Mouse (Mus musculus) layer of hippocampus, adult 18-20 months (tissue): ENCODE measurements around the gene Olfr458. TPM values are rescaled to one million over a fixed set of nuclear protein-coding genes. Genes with fewer than 3 reads are reported as not detected.
A peak's percentile ranks its signal among the peaks of the same experiment; 100 is the strongest.
"Not testable (repeated sequence)": the region's sequence is repeated elsewhere in the genome, so short reads cannot be mapped to it uniquely, and the experiment has no call there.

ENCODE experiments used
- DNase-seq, 2 experiments: peaks; one replicate each; pipeline ENCODE4 v3.0.0; 2022; ENCODE audit warnings: low spot score in 2 of 2
- long read RNA-seq: library from polyadenylated mRNA; stranded (forward); transcript quantifications from one replicate; pipeline ENCODE4 v2.0.0, GENCODE M21; 2021
- total RNA-seq, 2 experiments: library from RNA; stranded (reverse); gene quantifications; 2 replicates each; pipeline ENCODE4 v1.2.3; 2021

Gene Olfr458
- total RNA-seq = not detected
- long read RNA-seq = 0 reads

DNA sequence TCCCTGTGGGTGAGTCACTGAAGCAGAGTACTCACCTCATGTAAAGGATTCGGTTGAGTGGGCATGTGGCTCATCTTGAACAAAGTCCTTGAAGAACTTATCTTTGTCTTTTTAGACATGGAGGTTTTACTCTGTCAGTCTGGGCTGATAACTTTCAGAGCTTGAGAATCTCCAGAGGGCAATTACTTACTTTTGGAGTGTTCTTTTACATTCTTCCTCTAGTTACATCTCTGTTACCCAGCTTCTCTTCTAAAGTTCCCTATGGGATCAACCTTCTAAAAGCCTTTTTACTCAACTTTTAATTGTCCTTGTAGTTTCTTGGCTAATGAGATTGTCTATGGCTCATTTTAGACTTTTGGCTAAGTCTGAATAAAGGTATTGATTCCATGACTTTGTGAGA lies at the start of gene Olfr458:
Gene Olfr458, minus strand, starts transcription at position 101 of the 400 bp plus-strand sequence.
- no peak for DNase-seq

DNA sequence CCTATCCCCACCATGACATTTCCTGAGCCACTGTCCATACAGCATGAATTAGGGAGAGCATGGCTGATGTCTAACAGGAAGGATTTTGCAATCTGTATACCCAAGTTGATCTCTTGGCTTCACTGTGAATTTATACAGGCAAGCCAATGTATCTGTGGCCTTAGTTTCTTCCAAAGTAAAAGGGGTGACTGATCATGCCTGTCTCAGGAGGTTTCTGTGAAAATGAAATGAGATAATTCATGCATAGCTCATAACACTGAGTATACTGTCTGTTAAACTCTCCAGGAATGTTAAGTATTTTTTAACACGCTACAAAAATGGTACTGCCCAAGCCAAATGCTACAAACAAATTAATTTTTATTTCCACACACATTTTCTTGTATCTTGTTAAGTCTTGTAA lies 48.5 kb upstream of the Olfr458 start:
- no peak for DNase-seq

- no peak for DNase-seq
Observed at GRCm38 (mm10) chr6:42509311-42509710, 44.3 kb upstream of the Olfr458 start.

DNA sequence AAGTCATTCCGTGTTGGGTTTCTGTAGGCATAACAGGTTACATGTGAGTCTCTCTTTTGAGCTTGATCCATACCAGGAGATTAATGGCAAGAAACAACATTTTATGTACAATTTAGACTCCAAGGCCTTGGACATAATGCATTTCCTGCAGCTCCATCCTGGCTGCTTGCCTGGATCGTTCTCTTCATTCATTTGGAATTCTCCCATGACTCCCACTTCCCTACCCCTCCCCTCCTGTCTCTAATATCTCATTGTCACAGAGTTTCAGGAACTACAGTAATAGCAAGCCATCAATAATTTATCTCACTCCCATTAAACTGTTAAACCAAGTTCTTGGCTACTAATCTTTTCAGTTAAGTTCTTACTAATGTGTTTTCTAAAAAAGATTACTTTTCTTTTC lies 38.5 kb upstream of the Olfr458 start:
- peak; percentile 1 to 33 for DNase-seq

DNA sequence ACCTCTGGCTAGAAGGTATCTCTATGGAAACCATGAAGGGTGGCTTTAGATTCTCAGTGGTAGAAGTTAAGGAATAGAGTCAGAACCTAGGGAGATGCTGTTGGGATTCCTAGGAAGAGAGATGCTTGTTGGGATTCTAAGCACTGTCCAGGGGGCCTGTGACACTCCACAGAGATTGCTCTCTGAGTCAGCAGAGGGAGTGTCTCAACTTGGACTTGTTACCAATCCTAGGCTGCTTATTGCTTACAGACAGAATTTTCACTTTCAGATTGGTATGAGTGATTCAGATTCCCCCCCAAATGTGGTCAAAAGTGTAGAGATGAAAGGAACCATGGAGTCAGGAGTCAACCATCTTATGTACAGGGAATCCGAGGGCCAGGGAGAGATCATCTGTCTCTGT lies 24.7 kb upstream of the Olfr458 start:
- no peak for DNase-seq

DNA sequence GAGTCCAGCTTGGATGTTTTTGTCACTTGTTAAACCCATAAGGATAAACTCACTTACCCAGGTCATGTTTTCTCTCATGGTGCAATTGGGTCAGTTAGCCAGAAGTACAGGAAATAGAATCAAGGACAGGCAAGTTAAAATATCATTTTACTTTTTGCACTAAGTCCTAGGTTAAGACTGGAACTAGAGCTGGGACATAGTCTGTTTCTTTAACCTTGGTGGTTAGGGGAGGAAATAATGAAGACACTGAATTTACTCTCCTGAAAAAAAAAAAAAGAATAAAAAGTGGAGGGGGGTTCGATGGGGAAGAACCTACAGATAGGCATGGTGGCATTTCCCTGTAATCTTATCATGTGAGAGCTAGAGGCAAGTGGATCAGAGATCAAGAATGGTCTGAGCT lies 22.1 kb upstream of the Olfr458 start, which contains the start of gene Olfr456:
Gene Olfr456, minus strand, starts transcription at position 101 of the 400 bp plus-strand sequence.
- DNase-seq = no peak

- no peak for DNase-seq
Observed at GRCm38 (mm10) chr6:42484633-42485032, 19.6 kb upstream of the Olfr458 start.

DNA sequence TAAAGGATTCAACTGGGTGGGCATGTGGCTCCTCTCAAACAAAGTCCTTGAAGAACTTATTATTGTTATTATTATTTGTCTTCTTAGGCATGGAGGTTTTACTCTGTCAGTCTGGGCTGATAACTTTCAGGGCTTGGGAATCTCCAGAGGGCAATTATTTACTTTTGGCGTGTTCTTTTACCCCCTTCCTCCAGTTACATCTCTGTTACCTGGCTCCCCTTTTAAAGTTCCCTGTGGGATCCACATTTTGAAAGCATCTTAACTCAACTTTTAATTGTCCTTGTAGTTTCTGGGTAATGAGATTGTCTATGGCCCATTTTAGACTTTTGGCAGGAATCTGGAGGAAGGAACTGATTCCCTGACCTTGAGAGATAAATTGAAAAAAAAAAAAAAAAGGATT lies 11.2 kb upstream of the Olfr458 start, which contains the start of gene Olfr457:
Gene Olfr457, minus strand, starts transcription at position 101 of the 400 bp plus-strand sequence.
- DNase-seq = no peak

DNA sequence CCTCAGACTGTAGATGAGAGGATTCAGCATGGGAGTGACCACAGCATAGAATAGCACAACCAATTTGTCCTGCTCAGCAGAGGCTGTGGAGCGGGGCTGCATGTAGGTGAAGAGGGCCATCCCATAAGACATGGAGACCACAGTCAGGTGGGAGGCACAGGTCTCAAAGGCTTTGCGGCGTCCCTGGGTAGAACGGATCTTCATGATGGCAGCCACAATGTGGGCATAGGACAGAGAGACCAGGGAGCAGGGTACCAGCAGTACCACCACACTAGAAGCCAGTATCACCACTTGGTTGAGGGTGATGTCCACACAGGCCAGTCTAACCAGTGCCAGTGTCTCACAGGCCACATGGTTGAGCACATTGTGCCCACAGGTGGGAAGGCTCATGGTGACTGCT lies 6.3 kb upstream of the Olfr458 start:
- not testable (repeated sequence) for DNase-seq

DNA sequence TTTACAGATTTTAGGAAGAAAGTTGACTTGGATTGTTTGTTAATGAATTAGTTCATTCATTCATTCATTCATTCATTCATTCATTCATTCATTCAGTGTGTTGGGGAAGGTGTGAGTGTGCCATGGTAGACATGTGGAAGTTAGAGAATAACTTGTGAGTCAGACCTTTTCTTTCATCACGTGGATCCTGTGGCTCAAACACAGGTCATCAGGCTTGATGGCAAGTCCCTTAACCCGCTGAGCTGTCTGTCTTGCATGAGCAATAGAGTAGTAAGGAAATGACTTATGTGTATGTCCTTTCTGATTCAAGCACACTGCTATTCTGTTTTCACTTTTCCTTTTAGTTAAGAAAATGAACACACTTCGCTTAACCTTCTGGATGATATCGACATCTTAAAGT lies 5.5 kb upstream of the Olfr458 start:
- no peak for DNase-seq

GRCm38 (mm10) chr6:42447381-42447780 lies 17.6 kb downstream of the Olfr458 start:
- no peak for DNase-seq

GRCm38 (mm10) chr6:42444491-42444890 lies 20.5 kb downstream of the Olfr458 start:
- DNase-seq = no peak

- DNase-seq = no peak
Observed at GRCm38 (mm10) chr6:42441395-42441794, 23.6 kb downstream of the Olfr458 start.

DNA sequence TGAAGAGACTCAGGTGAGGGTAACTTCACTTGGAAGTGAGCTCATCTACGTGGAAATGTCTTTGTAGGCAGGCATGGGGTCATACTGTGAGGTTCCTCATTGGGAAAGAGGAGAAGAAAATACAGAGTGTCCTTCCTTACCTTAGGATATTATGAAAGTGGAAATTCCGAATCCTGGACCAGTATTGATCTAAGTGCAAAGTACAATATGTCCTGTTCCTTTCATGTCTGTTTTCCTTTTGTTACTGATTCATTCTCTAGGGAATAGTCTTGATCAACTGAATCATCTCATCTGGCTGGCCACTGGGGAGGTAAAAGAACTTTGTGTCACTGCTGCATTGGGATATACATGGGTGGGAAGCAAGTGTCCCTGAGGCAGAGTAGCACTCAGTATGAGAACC lies 29.5 kb downstream of the Olfr458 start:
- no peak for DNase-seq

DNA sequence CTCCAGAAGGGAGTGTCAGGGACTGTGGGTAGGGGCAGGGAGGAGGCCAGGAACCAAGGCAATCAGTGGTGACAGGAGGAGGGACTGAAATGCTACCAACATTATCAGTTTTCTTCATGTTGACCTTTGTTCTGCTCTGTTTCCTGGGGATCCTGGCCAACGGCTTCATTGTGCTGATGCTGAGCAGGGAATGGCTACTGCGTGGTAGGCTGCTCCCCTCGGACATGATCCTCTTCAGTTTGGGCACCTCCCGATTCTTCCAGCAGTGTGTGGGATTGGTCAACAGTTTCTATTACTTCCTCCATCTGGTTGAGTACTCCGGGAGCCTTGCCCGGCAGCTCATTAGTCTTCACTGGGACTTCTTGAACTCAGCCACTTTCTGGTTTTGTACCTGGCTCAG lies 30.6 kb downstream of the Olfr458 start, which contains the start of gene Tas2r126:
Gene Tas2r126, plus strand, starts transcription at position 90 of the 400 bp plus-strand sequence.
- DNase-seq = no peak

DNA sequence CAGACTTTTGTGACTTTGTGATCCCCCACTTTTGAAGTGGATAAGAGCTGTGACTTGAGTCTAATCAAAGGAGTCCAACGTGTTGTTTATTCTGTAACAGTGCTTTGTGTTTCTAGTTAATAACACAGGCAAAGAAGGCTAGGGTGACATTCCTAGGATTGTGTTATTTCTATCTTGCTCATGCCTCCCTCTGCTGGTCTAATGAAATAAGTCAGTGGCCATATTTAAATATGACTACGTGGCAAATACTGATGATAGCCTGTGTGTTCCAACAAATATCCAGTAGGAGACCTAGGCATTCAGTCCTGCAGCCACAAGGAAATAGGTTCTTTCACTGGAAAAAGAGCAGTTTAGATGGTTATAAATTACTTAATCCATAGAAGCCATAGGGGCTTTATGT lies 31.4 kb downstream of the Olfr458 start:
- no peak for DNase-seq

DNA sequence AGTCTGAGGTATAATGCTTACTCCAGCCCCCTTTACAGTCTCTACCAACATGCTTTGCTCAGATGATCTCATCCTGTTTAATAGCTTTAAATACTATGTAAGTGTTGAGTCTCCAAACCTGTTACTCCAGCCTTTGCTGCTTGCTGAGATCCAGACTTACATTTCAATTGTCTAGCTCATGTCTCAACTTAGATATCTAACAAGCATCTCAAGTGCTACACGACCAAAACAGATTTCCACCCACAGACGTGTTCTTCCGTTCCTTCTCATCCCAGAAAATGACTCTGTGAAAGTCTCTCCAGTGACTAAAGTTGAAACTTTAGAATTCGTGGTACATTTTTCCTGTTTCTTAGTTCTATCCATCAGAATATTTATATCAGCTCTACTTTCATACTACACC lies 38.7 kb downstream of the Olfr458 start:
- no peak for DNase-seq

DNA sequence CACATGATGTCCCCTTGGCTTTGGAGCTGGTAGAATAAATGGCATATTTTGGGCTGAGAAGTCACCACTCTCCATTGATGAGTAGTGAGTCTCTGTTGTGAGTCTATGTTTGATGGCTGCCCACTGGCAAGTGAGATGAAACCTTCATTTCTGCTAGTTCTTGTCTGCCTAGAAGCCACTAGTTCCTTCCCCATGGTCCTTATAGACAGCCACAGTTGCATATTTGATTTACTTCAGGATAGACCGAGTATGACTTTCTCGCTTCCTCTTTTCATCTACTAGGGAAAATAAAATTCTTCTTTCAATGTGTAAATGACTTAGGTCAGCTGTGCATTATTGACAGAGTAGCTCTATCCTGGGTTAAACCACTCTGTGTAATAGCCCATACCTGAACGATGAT lies 40.5 kb downstream of the Olfr458 start:
- no peak for DNase-seq

- no peak for DNase-seq
Observed at GRCm38 (mm10) chr6:42421439-42421838, 43.6 kb downstream of the Olfr458 start.

DNA sequence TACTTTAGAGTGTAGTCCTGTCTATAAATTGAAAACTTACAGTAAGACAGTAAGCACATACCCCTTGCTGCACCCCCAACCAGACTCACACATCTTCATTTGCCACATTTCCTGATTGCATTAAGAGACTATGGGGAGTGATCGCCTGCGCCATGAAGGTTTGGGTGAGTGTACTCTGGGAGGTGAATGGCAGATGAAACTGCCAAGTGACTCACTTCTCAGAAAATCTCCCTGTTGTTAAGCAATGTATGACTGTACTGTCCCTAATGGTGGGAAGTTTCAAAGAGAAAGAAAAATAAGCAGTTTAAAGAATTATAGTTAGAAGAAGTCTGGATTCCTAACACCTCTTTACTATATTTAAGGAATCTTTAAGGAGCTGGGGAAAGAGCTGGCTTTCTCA lies 45.6 kb downstream of the Olfr458 start:
- DNase-seq = no peak
